Mouse (Mus musculus) adrenal gland, postnatal 14 days (tissue): ENCODE data around the gene Eif1. TPM values are rescaled to one million over a fixed set of nuclear protein-coding genes. Genes with fewer than 3 reads are reported as not detected.
"Not testable (repeated sequence)": the region's sequence is repeated elsewhere in the genome, so short reads cannot be mapped to it uniquely, and the experiment has no call there.

Source experiments
- DNase-seq: peaks from one replicate; pipeline ENCODE4 v3.0.0; 2021; ENCODE audit warnings: mixed read lengths
- long read RNA-seq, 2 experiments: library from polyadenylated mRNA; stranded (forward); transcript quantifications; one replicate each; pipeline ENCODE4 v2.0.0; 2021
- total RNA-seq: library from RNA; stranded (reverse); gene quantifications from 2 replicates; pipeline ENCODE4 v1.2.3, GENCODE M21; 2021

Eif1 gene
- 987 and 1,021 TPM in 2 replicates for total RNA-seq
- long read RNA-seq, experiment 1, transcript Eif1-203 (3 exons, 447 nt) = minor isoform, 14 of 1,032 reads
- long read RNA-seq, experiment 1, transcript Eif1-201 (4 exons, 1,322 nt) = major isoform, 971 of 1,032 reads
- long read RNA-seq, experiment 1, transcript Eif1-202 (2 exons, 383 nt) = minor isoform, 6 of 1,032 reads
- long read RNA-seq, experiment 1, partial matches to known transcripts = 1 of 1,032 reads
- long read RNA-seq, experiment 1, other reads (novel, unspliced or antisense) = 37 of 1,032 reads
- long read RNA-seq, experiment 2, transcript Eif1-203 (3 exons, 447 nt) = minor isoform, 11 of 1,042 reads
- long read RNA-seq, experiment 2, transcript Eif1-201 (4 exons, 1,322 nt) = major isoform, 996 of 1,042 reads
- long read RNA-seq, experiment 2, partial matches to known transcripts = 2 of 1,042 reads
- long read RNA-seq, experiment 2, other reads (novel, unspliced or antisense) = 25 of 1,042 reads

GRCm38 (mm10) chr11:100319492-100320171 is at the start of gene Eif1:
Eif1 (plus strand) TSS chr11:100319885.
- DNase-seq = peak; percentile 100

GRCm38 (mm10) chr11:100271878-100272277 is 47.8 kb upstream of the Eif1 start:
- no peak for DNase-seq

GRCm38 (mm10) chr11:100274719-100275118 is 45.0 kb upstream of the Eif1 start:
- no peak for DNase-seq

GRCm38 (mm10) chr11:100275466-100275865 is 44.2 kb upstream of the Eif1 start:
- DNase-seq = no peak

- DNase-seq = peak; percentile 53
These were observed 41.8 kb upstream of the Eif1 start for GRCm38 (mm10) chr11:100277726-100278480.

- no peak for DNase-seq
These were observed 40.9 kb upstream of the Eif1 start for GRCm38 (mm10) chr11:100278759-100279158.

GRCm38 (mm10) chr11:100281596-100282544 is 37.8 kb upstream of the Eif1 start:
- peak; percentile 85 for DNase-seq

GRCm38 (mm10) chr11:100282549-100282948 is 37.1 kb upstream of the Eif1 start:
- DNase-seq = peak; percentile 90

- no peak for DNase-seq
These were observed 34.7 kb upstream of the Eif1 start for GRCm38 (mm10) chr11:100284988-100285387.

GRCm38 (mm10) chr11:100287024-100287423 is 32.7 kb upstream of the Eif1 start:
- DNase-seq = peak; percentile 60

GRCm38 (mm10) chr11:100288942-100289341 is 30.7 kb upstream of the Eif1 start:
- peak; percentile 73 for DNase-seq

- DNase-seq = no peak
These were observed 29.4 kb upstream of the Eif1 start for GRCm38 (mm10) chr11:100290235-100290634.

GRCm38 (mm10) chr11:100292884-100293283 is 26.8 kb upstream of the Eif1 start:
- DNase-seq = no peak

GRCm38 (mm10) chr11:100295308-100295707 is 24.4 kb upstream of the Eif1 start:
- peak; percentile 91 for DNase-seq

GRCm38 (mm10) chr11:100297801-100298200 is 21.9 kb upstream of the Eif1 start:
- peak; percentile 48 for DNase-seq

GRCm38 (mm10) chr11:100298274-100299036 is 21.2 kb upstream of the Eif1 start:
- DNase-seq = peak; percentile 86

- peak; percentile 73 for DNase-seq
These were observed 19.4 kb upstream of the Eif1 start for GRCm38 (mm10) chr11:100300293-100300692.

- DNase-seq = no peak
These were observed 18.4 kb upstream of the Eif1 start for GRCm38 (mm10) chr11:100301292-100301691.

GRCm38 (mm10) chr11:100307900-100308299 is 11.8 kb upstream of the Eif1 start:
- no peak for DNase-seq

- DNase-seq = not testable (repeated sequence)
These were observed 11.0 kb upstream of the Eif1 start for GRCm38 (mm10) chr11:100308672-100309071.

GRCm38 (mm10) chr11:100311656-100312055 is 8.0 kb upstream of the Eif1 start:
- DNase-seq = no peak
